Mouse (Mus musculus): ENCODE data around the gene Ppm1n. TPM values are rescaled to one million over a fixed set of nuclear protein-coding genes. Genes with fewer than 3 reads are reported as not detected.

The Ppm1n gene
- polyA plus RNA-seq (2015; fragmentation: Nextera tagmentation; extraction: Ambion mirVana) = 0.12 and 0.14 TPM in 2 replicates

DNA sequence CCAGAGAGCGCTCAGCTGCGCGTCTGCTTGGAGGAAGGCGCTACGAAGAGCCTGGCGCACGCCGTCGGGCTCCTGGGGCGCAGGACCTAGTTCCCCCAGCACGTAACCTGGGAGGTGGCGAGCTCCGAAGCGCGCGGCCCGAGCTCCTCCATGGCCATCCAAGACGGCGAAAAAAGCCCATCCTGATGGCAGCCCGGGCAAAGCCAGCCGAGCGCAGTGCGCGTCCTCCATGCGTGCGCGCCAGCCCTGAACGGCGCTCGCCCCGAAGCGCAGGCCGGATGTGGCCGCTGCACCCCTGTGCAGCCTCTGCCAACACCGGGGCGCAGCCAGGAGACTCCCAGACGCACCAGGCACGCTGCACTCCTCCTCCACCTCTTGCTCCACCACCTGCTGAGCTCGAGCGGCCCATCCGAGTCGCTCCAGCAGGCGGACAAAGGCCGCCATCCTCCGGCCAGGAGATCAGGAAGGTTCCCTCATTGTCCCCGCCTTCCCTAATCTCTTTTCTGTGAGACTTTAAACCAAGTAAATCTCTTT lies at the start of gene Ppm1n:
Gene Ppm1n (minus strand): TSS at position 484 of the 534 bp plus-strand sequence.
- H3K27me3 ChIP-seq (replicated peaks; ENCODE audit: control insufficient read depth, insufficient read depth, low read length) = peaks cover 42% of the 10 kb centered on the region
- peak; percentile 33 for TF ChIP-seq CTCF (IDR thresholded peaks at IDR 0.05; ENCODE audit: low read depth)

DNA sequence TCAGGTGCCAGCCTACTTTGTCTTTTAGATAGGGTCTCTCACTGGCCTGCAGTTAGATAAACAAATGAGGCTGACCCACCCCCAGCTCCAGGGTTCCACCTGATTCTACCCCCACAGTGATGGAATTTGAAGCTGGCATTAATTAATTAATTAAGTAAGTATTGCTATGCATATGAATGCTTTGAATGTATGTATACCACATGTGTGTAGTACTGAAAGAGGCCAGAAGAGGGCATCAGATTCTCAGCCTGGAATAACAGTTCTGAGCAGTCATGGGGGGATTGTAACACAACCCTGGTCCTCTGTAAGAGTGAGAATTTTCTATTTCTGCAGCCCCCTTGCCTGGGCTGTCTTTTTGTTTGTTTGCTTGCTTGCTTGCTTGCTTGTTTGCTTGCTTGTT lies 48.6 kb upstream of the Ppm1n start:
- ATAC-seq = no peak
- H3K4me3 ChIP-seq (ENCODE audit: low read depth, low read length) = no peak overlapping the region
- H3K27me3 ChIP-seq (replicated peaks; ENCODE audit: control insufficient read depth, insufficient read depth, low read length) = no peaks in the 10 kb centered on the region
- H3K9me3 ChIP-seq (ENCODE audit: control insufficient read depth) = no peaks in the 10 kb centered on the region
- H3K36me3 ChIP-seq (ENCODE audit: control insufficient read depth, insufficient read depth) = no peaks in the 10 kb centered on the region
- no peaks in the 10 kb centered on the region for H3K4me1 ChIP-seq (replicated peaks; ENCODE audit: control insufficient read depth, insufficient read depth, low read length)
- no peak overlapping the region for H3K4me2 ChIP-seq (replicated peaks; ENCODE audit: low read depth)
- no peak overlapping the region for H3K27ac ChIP-seq (ENCODE audit: low read depth, low read length)
- TF ChIP-seq CTCF (IDR thresholded peaks at IDR 0.05; ENCODE audit: low read depth) = peak; percentile 57
- H3K9ac ChIP-seq (ENCODE audit: low read depth, low read length) = no peak overlapping the region

More for the DNA sequence above, at the start of gene Ppm1n:
- H3K9me3 ChIP-seq (ENCODE audit: control insufficient read depth) = no peaks in the 10 kb centered on the region
- H3K27ac ChIP-seq (ENCODE audit: low read depth, low read length) = no peak within 1 kb of the TSS
- peak within 1 kb of the TSS; percentile 33 for H3K4me3 ChIP-seq (ENCODE audit: low read depth, low read length)
- H3K9ac ChIP-seq (ENCODE audit: low read depth, low read length) = no peak within 1 kb of the TSS
- H3K4me2 ChIP-seq (replicated peaks; ENCODE audit: low read depth) = peak within 1 kb of the TSS; percentile 60
- WGBS = under 1% methylated on average over 46 of the region's 46 CpGs
- H3K4me1 ChIP-seq (replicated peaks; ENCODE audit: control insufficient read depth, insufficient read depth, low read length) = no peaks in the 10 kb centered on the region; the same call in 1 of the 2 replicates
- no peaks in the 10 kb centered on the region for H3K36me3 ChIP-seq (ENCODE audit: control insufficient read depth, insufficient read depth)
- no peak for ATAC-seq

DNA sequence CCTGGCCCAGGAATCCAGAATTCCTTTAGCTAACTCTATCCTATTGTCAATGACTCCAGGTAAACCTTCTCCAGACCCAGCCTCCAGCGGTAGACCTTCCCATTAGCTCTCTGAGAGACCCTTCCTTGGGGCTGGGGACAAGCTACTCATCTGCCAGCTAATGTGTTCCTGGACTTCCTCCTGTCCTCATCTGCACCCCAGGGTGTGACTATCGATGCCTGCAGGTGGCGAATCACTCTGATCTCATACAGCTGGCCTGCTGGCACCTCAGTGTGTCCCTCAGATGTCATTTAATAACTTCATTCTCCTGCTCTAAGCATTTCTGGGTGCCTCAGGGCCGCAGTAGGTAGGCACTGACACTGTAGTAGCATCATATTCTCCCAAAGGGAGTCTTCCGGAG lies 47.9 kb upstream of the Ppm1n start:
- Histone ChIP-seq H3K4me2 (replicated peaks; ENCODE audit: low read depth) (no peak overlapping the region), H3K9ac (ENCODE audit: low read depth, low read length) (no peak overlapping the region), H3K4me1 (replicated peaks; ENCODE audit: control insufficient read depth, insufficient read depth, low read length) (no peaks in the 10 kb centered on the region), H3K27ac (ENCODE audit: low read depth, low read length) (no peak overlapping the region), H3K36me3 (ENCODE audit: control insufficient read depth, insufficient read depth) (no peaks in the 10 kb centered on the region), H3K9me3 (ENCODE audit: control insufficient read depth) (no peaks in the 10 kb centered on the region), H3K27me3 (replicated peaks; ENCODE audit: control insufficient read depth, insufficient read depth, low read length) (no peaks in the 10 kb centered on the region), H3K4me3 (ENCODE audit: low read depth, low read length) (no peak overlapping the region)
- ATAC-seq = no peak
- no peak for TF ChIP-seq CTCF (IDR thresholded peaks at IDR 0.05; ENCODE audit: low read depth)
- 69% methylated on average over 5 of the region's 5 CpGs for WGBS

GRCm38 (mm10) chr7:19327128-19327527 lies 47.3 kb upstream of the Ppm1n start:
- Histone ChIP-seq H3K27ac (ENCODE audit: low read depth, low read length) (peak overlapping the region; percentile 64), H3K9me3 (ENCODE audit: control insufficient read depth) (no peaks in the 10 kb centered on the region), H3K9ac (ENCODE audit: low read depth, low read length) (no peak overlapping the region), H3K36me3 (ENCODE audit: control insufficient read depth, insufficient read depth) (no peaks in the 10 kb centered on the region), H3K4me2 (replicated peaks; ENCODE audit: low read depth) (peak overlapping the region; percentile 67), H3K27me3 (replicated peaks; ENCODE audit: control insufficient read depth, insufficient read depth, low read length) (0 out of 2 replicates have a peak, but pooled peaks cover 6% of the 10 kb centered on the region), H3K4me1 (replicated peaks; ENCODE audit: control insufficient read depth, insufficient read depth, low read length) (no peaks in the 10 kb centered on the region), H3K4me3 (ENCODE audit: low read depth, low read length) (peak overlapping the region; percentile 36)
- WGBS = under 1% methylated on average over 22 of the region's 22 CpGs
- ATAC-seq = peak; percentile 64
- TF ChIP-seq CTCF (IDR thresholded peaks at IDR 0.05; ENCODE audit: low read depth) = no peak

DNA sequence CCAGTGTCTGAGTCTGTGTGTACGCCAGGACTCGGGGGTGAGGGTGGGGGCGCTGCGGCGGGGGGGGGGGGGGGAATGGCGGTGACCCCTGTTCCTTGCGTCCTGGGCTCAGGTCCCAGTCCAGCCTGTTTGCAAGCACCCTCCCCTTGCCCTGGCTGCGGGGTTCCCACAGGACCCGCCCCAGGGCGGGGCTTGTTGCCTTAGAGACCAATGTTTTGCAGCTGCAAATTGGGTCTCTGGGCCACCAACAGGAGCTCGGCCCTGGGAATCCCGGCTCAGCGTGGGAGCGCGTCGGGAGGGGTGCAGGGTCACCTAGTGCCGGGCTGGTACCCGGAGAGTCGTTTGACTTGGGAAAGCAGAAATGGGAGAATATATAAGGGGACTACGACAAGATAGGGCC lies 46.5 kb upstream of the Ppm1n start:
- peak overlapping the region; percentile 64 for H3K27ac ChIP-seq (ENCODE audit: low read depth, low read length)
- no peak for TF ChIP-seq CTCF (IDR thresholded peaks at IDR 0.05; ENCODE audit: low read depth)
- ATAC-seq = peak; percentile 50
- no peaks in the 10 kb centered on the region for H3K36me3 ChIP-seq (ENCODE audit: control insufficient read depth, insufficient read depth)
- H3K9me3 ChIP-seq (ENCODE audit: control insufficient read depth) = no peaks in the 10 kb centered on the region
- WGBS = 2% methylated on average over 19 of the region's 20 CpGs
- peak overlapping the region; percentile 67 for H3K4me2 ChIP-seq (replicated peaks; ENCODE audit: low read depth)
- no peaks in the 10 kb centered on the region for H3K4me1 ChIP-seq (replicated peaks; ENCODE audit: control insufficient read depth, insufficient read depth, low read length)
- 0 out of 2 replicates have a peak, but pooled peaks cover 6% of the 10 kb centered on the region for H3K27me3 ChIP-seq (replicated peaks; ENCODE audit: control insufficient read depth, insufficient read depth, low read length)
- peak overlapping the region; percentile 36 for H3K4me3 ChIP-seq (ENCODE audit: low read depth, low read length)
- peak overlapping the region; percentile 42; the same call in 1 of the 2 replicates for H3K9ac ChIP-seq (ENCODE audit: low read depth, low read length)

DNA sequence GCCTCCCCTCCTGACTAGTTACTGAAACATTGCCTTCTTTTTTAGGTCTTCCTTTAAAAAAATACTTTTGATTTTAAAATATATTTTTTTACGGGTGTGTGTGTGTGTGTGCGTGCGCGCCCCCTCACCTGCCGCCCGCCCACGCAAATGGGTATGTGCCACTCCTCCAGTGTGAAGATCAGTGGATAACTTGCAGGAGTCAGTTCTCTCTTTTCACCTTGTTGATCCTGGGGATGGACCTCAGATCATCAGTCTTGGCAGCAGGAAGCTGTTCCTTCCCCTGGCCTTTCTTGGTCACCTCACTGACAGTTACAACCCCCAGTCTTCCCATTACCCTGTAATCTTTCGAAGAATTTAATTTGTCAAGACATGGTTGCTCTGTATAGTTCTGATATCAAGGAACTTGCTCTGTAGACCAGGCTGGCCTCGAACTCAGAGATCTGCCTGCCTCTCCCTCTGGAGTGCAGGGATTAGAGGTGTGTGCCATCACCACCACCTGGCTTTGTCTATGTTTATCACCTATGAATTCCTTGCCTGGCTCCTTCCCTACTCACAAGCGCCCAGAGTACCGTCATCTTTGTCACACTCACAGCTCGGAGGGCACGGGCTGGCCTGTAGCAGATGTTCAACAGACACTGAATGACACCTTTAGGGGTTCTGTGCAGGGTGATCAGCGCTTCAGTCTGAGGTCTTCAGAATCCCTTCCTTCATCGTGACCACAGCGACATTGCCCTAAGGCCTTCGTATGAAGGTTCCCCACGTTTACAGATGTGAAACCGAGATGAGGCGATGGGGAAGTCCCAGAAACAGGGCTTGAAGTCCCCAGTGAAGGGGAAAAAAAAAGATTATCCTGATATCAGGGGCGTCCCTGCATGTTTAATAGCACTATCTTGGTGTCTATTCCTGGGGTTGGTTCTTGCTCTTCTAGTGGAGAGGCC lies 45.7 kb upstream of the Ppm1n start:
- H3K9ac ChIP-seq (ENCODE audit: low read depth, low read length) = no peak overlapping the region

More for the DNA sequence above, 45.7 kb upstream of the Ppm1n start:
- no peak for ATAC-seq
- no peak for TF ChIP-seq CTCF (IDR thresholded peaks at IDR 0.05; ENCODE audit: low read depth)
- H3K4me1 ChIP-seq (replicated peaks; ENCODE audit: control insufficient read depth, insufficient read depth, low read length) = no peaks in the 10 kb centered on the region
- peak overlapping the region; percentile 36 for H3K4me3 ChIP-seq (ENCODE audit: low read depth, low read length)
- no peak overlapping the region for H3K27ac ChIP-seq (ENCODE audit: low read depth, low read length)
- H3K9me3 ChIP-seq (ENCODE audit: control insufficient read depth) = no peaks in the 10 kb centered on the region
- 0 out of 2 replicates have a peak, but pooled peaks cover 6% of the 10 kb centered on the region for H3K27me3 ChIP-seq (replicated peaks; ENCODE audit: control insufficient read depth, insufficient read depth, low read length)
- H3K36me3 ChIP-seq (ENCODE audit: control insufficient read depth, insufficient read depth) = no peaks in the 10 kb centered on the region
- peak overlapping the region; percentile 67; the same call in 1 of the 2 replicates for H3K4me2 ChIP-seq (replicated peaks; ENCODE audit: low read depth)
- WGBS = 71% methylated on average over 21 of the region's 21 CpGs

Measured in intestine, postnatal 0 days (tissue).